Mouse (Mus musculus): ENCODE measurements around the gene Fam76a.

GRCm38 (mm10) chr4:132873481-132874362 is 48.6 kb downstream of the Fam76a start:
- TF ChIP-seq RAD21 (IDR thresholded peaks at IDR 0.05; ENCODE audit: low read depth, low read length), result no peak
- TF ChIP-seq ZNF384 (IDR thresholded peaks at IDR 0.05; ENCODE audit: low read depth, low read length), result no peak
- no peak for TF ChIP-seq USF2 (conservative IDR thresholded peaks at IDR 0.05; ENCODE audit: low read depth, low read length)

Measured in CH12.LX (cell line).